Mouse (Mus musculus): ENCODE measurements around the gene Mon2. TPM values are rescaled to one million over a fixed set of nuclear protein-coding genes. Genes with fewer than 3 reads are reported as not detected.

Mon2 gene
- total RNA-seq, 2 experiments from 2014 or later, result 91.2 to 95.9 TPM

- intact Hi-C loops (cut with DNase I), result no loop called here
- DNase-seq (ENCODE audit: low spot score in 2 of 2), result no peak
These were observed 131.4 kb downstream of the Mon2 start for GRCm38 (mm10) chr10:122944888-122945287.

- intact Hi-C loops (cut with DNase I), result no loop called here
- no peak for DNase-seq (ENCODE audit: low spot score in 2 of 2)
These were observed 132.5 kb downstream of the Mon2 start for GRCm38 (mm10) chr10:122943824-122944223.

- no peak for DNase-seq (ENCODE audit: low spot score in 2 of 2)
- intact Hi-C loops (cut with DNase I), result no loop called here
These were observed 133.5 kb downstream of the Mon2 start for GRCm38 (mm10) chr10:122942771-122943170.

Small RNA genes lying within 50 kb of the gene (microRNA-seq; reads per million reads assigned to microRNA genes)
- gene Mirlet7i, result 69,910 to 74,918 reads per million in 2 experiments

Other genes with a start within 250 kb of the Mon2 start
- gene Usp15, start 120.5 kb upstream of the Mon2 start, total RNA-seq (2021), result 100 to 1,000 TPM; 101 to 113 TPM
- 10 to 100 TPM; 71.4 to 79.2 TPM for gene Fam19a2, start 187.5 kb upstream of the Mon2 start, total RNA-seq (2021)